8 mouse cellular contexts compared by ENCODE assay signal in the genomic region with DNA sequence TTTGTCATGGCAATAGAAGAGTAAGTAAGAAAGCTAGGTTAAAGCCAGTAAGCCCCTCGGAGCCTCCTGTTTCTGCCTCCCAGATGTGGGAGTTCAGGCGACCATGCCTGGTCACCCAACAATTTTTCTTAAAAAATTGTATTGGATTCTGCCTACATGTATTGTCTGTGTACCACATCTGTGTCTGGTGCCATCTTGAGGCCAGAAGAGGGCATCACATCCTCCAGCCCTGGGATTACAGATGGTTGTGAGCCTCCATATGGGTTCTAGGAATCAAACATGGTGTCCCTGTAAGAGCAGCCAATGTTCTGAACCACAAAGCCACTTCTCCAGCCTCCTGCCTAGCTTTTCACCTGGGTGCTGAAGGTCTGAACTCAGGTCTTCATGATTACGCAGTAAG. TPM values are rescaled to one million over a fixed set of nuclear protein-coding genes. Genes with fewer than 3 reads are reported as not detected.
DNase-seq lines count a peak whose midpoint lies in the region; ATAC-seq and TF ChIP-seq lines count a peak whose summit lies in the region.

No protein-coding gene starts in this region.

- TF ChIP-seq EP300 in stomach, postnatal 0 days (optimal IDR thresholded peaks at IDR 0.05), result no peak

- H3K9ac ChIP-seq in stomach, postnatal 0 days (ENCODE audit: low read length), result no peak overlapping the region
- H3K9ac ChIP-seq in midbrain, embryonic 13.5 days (replicated peaks), result no peak overlapping the region

- H3K27me3 ChIP-seq in heart, embryonic 10.5 days (ENCODE audit: insufficient read depth, poor library complexity, severe bottlenecking), result no peaks in the 10 kb centered on the region
- H3K27me3 ChIP-seq in stomach, postnatal 0 days (ENCODE audit: control insufficient read depth, insufficient read depth, low read length), result no peaks in the 10 kb centered on the region
- H3K27me3 ChIP-seq in midbrain, embryonic 13.5 days, result no peaks in the 10 kb centered on the region

- no peaks in the 10 kb centered on the region for H3K9me3 ChIP-seq in heart, embryonic 10.5 days
- H3K9me3 ChIP-seq in stomach, postnatal 0 days (ENCODE audit: control insufficient read depth, low read length), result no peaks in the 10 kb centered on the region
- no peaks in the 10 kb centered on the region for H3K9me3 ChIP-seq in midbrain, embryonic 13.5 days

- no peak overlapping the region for H3K4me3 ChIP-seq in heart, embryonic 10.5 days
- no peak overlapping the region for H3K4me3 ChIP-seq in stomach, postnatal 0 days (ENCODE audit: low read depth, low read length)
- no peak overlapping the region for H3K4me3 ChIP-seq in midbrain, embryonic 13.5 days (replicated peaks)

- peak; percentile 77 for TF ChIP-seq CTCF in stomach, postnatal 0 days (IDR thresholded peaks at IDR 0.05; ENCODE audit: low read depth)

- WGBS in heart, embryonic 10.5 days, result 84% methylated on average over 3 of the region's 3 CpGs
- 90% methylated on average over 3 of the region's 3 CpGs for WGBS in stomach, postnatal 0 days
- WGBS in midbrain, embryonic 13.5 days, result 88% methylated on average over 3 of the region's 3 CpGs

- no peak overlapping the region for H3K27ac ChIP-seq in heart, embryonic 10.5 days
- H3K27ac ChIP-seq in stomach, postnatal 0 days (replicated peaks), result no peak overlapping the region
- no peak overlapping the region for H3K27ac ChIP-seq in midbrain, embryonic 13.5 days

- no peaks in the 10 kb centered on the region for H3K36me3 ChIP-seq in heart, embryonic 10.5 days
- no peaks in the 10 kb centered on the region for H3K36me3 ChIP-seq in stomach, postnatal 0 days (ENCODE audit: control insufficient read depth, insufficient read depth, low read length)
- no peaks in the 10 kb centered on the region for H3K36me3 ChIP-seq in midbrain, embryonic 13.5 days

- ATAC-seq in stomach, postnatal 0 days (ENCODE audit: low FRiP score, low TSS enrichment), result no peak
- ATAC-seq in midbrain, embryonic 13.5 days, result no peak

- H3K4me2 ChIP-seq in stomach, postnatal 0 days (replicated peaks; ENCODE audit: low read depth), result no peak overlapping the region
- no peak overlapping the region for H3K4me2 ChIP-seq in midbrain, embryonic 13.5 days (replicated peaks)

- H3K4me1 ChIP-seq in heart, embryonic 10.5 days, result peaks cover 4% of the 10 kb centered on the region; the same call in 1 of the 2 replicates
- no peaks in the 10 kb centered on the region for H3K4me1 ChIP-seq in stomach, postnatal 0 days (replicated peaks; ENCODE audit: control insufficient read depth, insufficient read depth)
- no peaks in the 10 kb centered on the region for H3K4me1 ChIP-seq in midbrain, embryonic 13.5 days (replicated peaks)

- peak; percentile 93 for DNase-seq in heart, adult 11 months
- DNase-seq in heart, embryonic 10.5 days (ENCODE audit: low spot score), result no peak
- peak; percentile 33 to 37 for DNase-seq in spleen, postnatal 36 days (ENCODE audit: low spot score in 2 of 2)
- no peak for DNase-seq in spleen, postnatal 14 days (ENCODE audit: low spot score in 2 of 2)
- peak; percentile 63 for DNase-seq in cerebellum, adult 9-10 months
- peak; percentile 47 to 59 for DNase-seq in kidney, postnatal 4 days
- DNase-seq in stomach, postnatal 0 days (ENCODE audit: low spot score), result no peak

RNA-seq across cellular contexts. Expression of a gene that starts 12.4 kb away (rescaled TPM):
- 25.0 and 28.3 TPM in 2 replicates for polyA plus RNA-seq in heart, embryonic 10.5 days (2016; fragmentation: Nextera tagmentation; extraction: Ambion mirVana)
- 23.7 and 24.4 TPM in 2 replicates for polyA plus RNA-seq in stomach, postnatal 0 days (2015; fragmentation: Nextera tagmentation; extraction: Ambion mirVana)
- 20.4 and 24.3 TPM in 2 replicates for polyA plus RNA-seq in midbrain, embryonic 13.5 days (2015; fragmentation: Nextera tagmentation; extraction: Ambion mirVana)

RNA-seq across cellular contexts. Expression of a gene that starts 38.5 kb away (rescaled TPM):
- polyA plus RNA-seq in heart, embryonic 10.5 days (2016; fragmentation: Nextera tagmentation; extraction: Ambion mirVana), result 3.9 and 4.2 TPM in 2 replicates
- 14.6 and 15.2 TPM in 2 replicates for polyA plus RNA-seq in stomach, postnatal 0 days (2015; fragmentation: Nextera tagmentation; extraction: Ambion mirVana)
- 6.5 and 8.2 TPM in 2 replicates for polyA plus RNA-seq in midbrain, embryonic 13.5 days (2015; fragmentation: Nextera tagmentation; extraction: Ambion mirVana)

Comparison
In these comparisons a context has a peak if more than half of its experiments do, and no peak if none do; other contexts are left out.
1. DNase-seq: peak in heart, adult 11 months (single experiment), spleen, postnatal 36 days (2 of 2), cerebellum, adult 9-10 months (single experiment) and kidney, postnatal 4 days (2 of 2); none in heart, embryonic 10.5 days (single experiment), spleen, postnatal 14 days (0 of 2) and stomach, postnatal 0 days (single experiment).